Mouse (Mus musculus): ENCODE results near the gene Tnfrsf4. TPM values are rescaled to one million over a fixed set of nuclear protein-coding genes. Genes with fewer than 3 reads are reported as not detected.

Gene Tnfrsf4
- total RNA-seq (2023) = 1 to 10 TPM; 1.5 to 2.2 TPM

DNA sequence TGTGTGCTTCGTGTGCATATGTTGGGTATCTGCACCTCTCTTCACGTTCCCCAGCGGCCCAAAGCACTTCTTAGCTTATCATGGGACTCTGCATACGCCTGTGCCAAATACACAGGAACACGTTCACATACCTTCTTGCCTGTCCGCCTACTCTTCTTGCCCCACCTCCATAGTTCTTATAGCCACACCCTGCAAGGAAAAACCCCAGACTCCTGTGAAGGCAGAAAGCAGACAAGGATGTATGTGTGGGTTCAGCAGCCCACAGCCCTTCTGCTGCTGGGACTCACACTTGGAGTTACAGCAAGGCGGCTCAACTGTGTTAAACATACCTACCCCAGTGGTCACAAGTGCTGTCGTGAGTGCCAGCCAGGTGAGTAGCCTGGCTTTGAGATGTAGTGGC is at the start of gene Tnfrsf4:
TSS of gene Tnfrsf4 (plus strand) at position 207 of the 400 bp plus-strand sequence.

DNA sequence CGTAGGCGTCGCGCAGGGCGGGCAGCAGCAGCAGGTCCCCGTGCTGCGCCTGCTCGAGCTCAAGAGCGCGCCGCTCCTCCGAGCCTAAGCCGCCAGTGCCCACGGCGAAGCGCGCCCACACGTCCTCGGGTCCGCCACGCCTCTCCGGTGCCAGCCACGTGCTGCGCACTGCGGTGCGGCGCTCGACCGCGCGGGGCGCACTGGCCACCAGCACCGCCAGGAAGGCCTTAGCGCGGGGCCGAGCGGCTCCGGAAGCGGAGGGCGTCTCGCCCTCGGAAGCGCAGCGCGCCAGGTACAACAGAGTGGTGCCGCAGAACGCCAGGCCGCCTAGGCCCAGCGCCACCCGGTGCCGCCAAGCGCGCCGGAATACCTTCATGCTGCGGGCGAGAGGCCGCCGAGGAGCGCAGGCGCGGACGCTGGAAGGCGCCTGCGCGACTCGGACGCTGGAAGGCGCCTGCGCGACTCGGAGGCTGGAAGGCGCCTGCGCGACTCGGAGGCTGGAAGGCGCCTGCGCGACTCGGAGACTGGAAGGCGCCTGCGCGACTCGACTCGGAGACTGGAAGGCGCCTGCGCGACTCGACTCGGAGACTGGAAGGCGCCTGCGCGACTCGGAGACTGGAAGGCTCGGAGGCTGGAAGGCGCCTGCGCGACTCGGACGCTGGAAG is 21.3 kb upstream of the Tnfrsf4 start, which contains the start of the genes B3galt6 and Sdf4:
TSS of gene B3galt6 (minus strand) at position 409 of the 665 bp plus-strand sequence.
TSS of gene Sdf4 (plus strand) at position 632 of the 665 bp plus-strand sequence.

DNA sequence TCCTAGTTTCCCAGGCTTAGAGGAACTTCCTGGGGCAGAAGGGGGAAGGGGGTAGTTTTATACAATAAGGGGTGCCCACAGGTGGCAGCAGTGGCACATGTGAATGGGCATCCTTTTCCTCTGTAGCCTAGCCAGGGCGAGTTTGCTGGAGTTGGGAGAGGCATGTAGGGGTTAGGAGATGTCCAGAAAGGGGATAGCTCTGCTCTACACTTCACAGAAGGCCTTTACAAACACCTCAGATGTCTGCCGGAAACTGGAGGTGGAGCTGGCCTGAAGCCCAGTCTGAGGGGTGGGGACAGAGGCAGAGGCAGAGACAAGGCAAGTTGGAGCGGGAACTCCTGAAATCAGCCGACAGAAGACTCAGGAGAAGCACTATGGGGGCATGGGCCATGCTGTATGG is 12.4 kb downstream of the Tnfrsf4 start, which contains the start of gene Tnfrsf18:
TSS of gene Tnfrsf18 (plus strand) at position 152 of the 400 bp plus-strand sequence.

DNA sequence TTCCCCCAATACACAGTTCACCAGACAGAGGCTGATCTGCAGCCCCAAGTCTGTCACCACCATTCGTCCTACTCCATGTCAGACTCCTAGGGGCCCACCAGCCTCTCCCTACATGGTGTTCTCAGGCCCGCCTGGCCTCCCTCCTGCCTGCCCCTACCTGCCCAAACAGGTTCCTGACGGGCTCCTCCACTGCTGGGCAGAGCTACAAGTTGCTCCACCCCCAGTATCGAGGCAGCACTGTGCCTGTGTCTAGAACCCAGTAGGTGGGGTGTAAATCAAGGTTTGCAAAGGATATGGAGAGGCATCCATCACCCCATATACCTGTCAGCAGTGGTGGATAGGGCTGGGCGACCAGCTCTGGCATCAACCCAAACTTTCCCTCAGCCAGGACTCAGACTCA is 45.6 kb downstream of the Tnfrsf4 start, which contains the start of gene Ttll10:
TSS of gene Ttll10 (minus strand) at position 154 of the 400 bp plus-strand sequence.

Other genes starting within 250 kb of the Tnfrsf4 start
- under 1 TPM in 1 of 2 experiments, not detected in 1; 0.21 TPM for gene Vwa1, start 239.1 kb upstream of the Tnfrsf4 start, total RNA-seq (2023)
- not detected for gene Tmem88b, start 228.0 kb upstream of the Tnfrsf4 start, total RNA-seq (2023)
- not detected for gene Ankrd65, start 223.4 kb upstream of the Tnfrsf4 start, total RNA-seq (2023)
- gene Mrpl20, start 211.0 kb upstream of the Tnfrsf4 start, total RNA-seq (2023) = 10 to 100 TPM; 51.0 to 54.8 TPM
- 100 to 1,000 TPM; 158 to 164 TPM for gene Ccnl2, start 201.4 kb upstream of the Tnfrsf4 start, total RNA-seq (2023)
- 10 to 100 TPM; 58.6 to 66.6 TPM for gene Aurkaip1, start 182.6 kb upstream of the Tnfrsf4 start, total RNA-seq (2023)
- gene Mxra8, start 174.2 kb upstream of the Tnfrsf4 start, total RNA-seq (2023) = 1 to 10 TPM in 1 of 2 experiments, under 1 TPM in 1; 0.50 to 1.3 TPM
- gene Dvl1, start 166.4 kb upstream of the Tnfrsf4 start, total RNA-seq (2023) = 10 to 100 TPM; 41.4 to 45.3 TPM
- gene Tas1r3, start 150.5 kb upstream of the Tnfrsf4 start, total RNA-seq (2023) = under 1 TPM; 0.58 to 0.84 TPM
- gene Cptp, start 144.4 kb upstream of the Tnfrsf4 start, total RNA-seq (2023) = 10 to 100 TPM in 1 of 2 experiments, 1 to 10 TPM in 1; 7.6 to 15.4 TPM
- 10 to 100 TPM; 32.4 to 38.0 TPM for gene Ints11, start 144.3 kb upstream of the Tnfrsf4 start, total RNA-seq (2023)
- gene Pusl1, start 122.1 kb upstream of the Tnfrsf4 start, total RNA-seq (2023) = 10 to 100 TPM; 23.1 to 25.2 TPM
- gene Acap3, start 122.0 kb upstream of the Tnfrsf4 start, total RNA-seq (2023) = 10 to 100 TPM; 57.8 to 64.3 TPM
- gene Ube2j2, start 70.0 kb upstream of the Tnfrsf4 start, total RNA-seq (2023) = 100 to 1,000 TPM; 105 to 114 TPM
- 1 to 10 TPM; 2.9 to 9.5 TPM for gene C1qtnf12, start 51.5 kb upstream of the Tnfrsf4 start, total RNA-seq (2023)
- 1 to 10 TPM; 1.7 to 2.4 TPM for gene B3galt6, start 21.2 kb upstream of the Tnfrsf4 start, total RNA-seq (2023)
- 100 to 1,000 TPM; 142 to 157 TPM for gene Sdf4, start 21.0 kb upstream of the Tnfrsf4 start, total RNA-seq (2023)
- 1 to 10 TPM; 2.7 to 3.6 TPM for gene Tnfrsf18, start 12.3 kb downstream of the Tnfrsf4 start, total RNA-seq (2023)
- gene Ttll10, start 45.6 kb downstream of the Tnfrsf4 start, total RNA-seq (2023) = not detected
- 10 to 100 TPM; 14.0 to 16.8 TPM for gene 9430015G10Rik, start 96.1 kb downstream of the Tnfrsf4 start, total RNA-seq (2023)
- under 1 TPM; 0.33 to 0.55 TPM for gene Rnf223, start 116.7 kb downstream of the Tnfrsf4 start, total RNA-seq (2023)
- 10 to 100 TPM; 15.8 TPM for gene Agrn, start 183.6 kb downstream of the Tnfrsf4 start, total RNA-seq (2023)
- 10 to 100 TPM; 13.2 to 17.7 TPM for gene Isg15, start 187.0 kb downstream of the Tnfrsf4 start, total RNA-seq (2023)
- 10 to 100 TPM; 13.4 to 17.9 TPM for gene AW011738, start 189.5 kb downstream of the Tnfrsf4 start, total RNA-seq (2023)
- gene Perm1, start 202.0 kb downstream of the Tnfrsf4 start, total RNA-seq (2023) = under 1 TPM; 0.18 to 0.47 TPM
- gene Plekhn1, start 221.0 kb downstream of the Tnfrsf4 start, total RNA-seq (2023) = 10 to 100 TPM; 24.3 to 25.0 TPM
- 10 to 100 TPM; 58.4 to 59.9 TPM for gene Noc2l, start 222.2 kb downstream of the Tnfrsf4 start, total RNA-seq (2023)
- 1 to 10 TPM; 1.5 to 1.6 TPM for gene Samd11, start 241.8 kb downstream of the Tnfrsf4 start, total RNA-seq (2023)